Mouse (Mus musculus) liver, embryonic 16.5 days (tissue): ENCODE data around the gene Cfdp1. TPM values are rescaled to one million over a fixed set of nuclear protein-coding genes. Genes with fewer than 3 reads are reported as not detected.

Experiments used
- ATAC-seq: fragments of 200-750 bp; cut with Nextera tagmentation; 2 replicates; pipeline ENCODE4 v1.8.0; 2017; ENCODE audit warnings: low read depth, mild to moderate bottlenecking, moderate number of reproducible peaks, moderate library complexity
- H3K27ac ChIP-seq: fragments of 300-500 bp; sonication (generic); 2 replicates; pipeline ENCODE4 v1.5.1; 2014; ENCODE audit warnings: mild to moderate bottlenecking, low read length
- H3K27me3 ChIP-seq: fragments of 300-500 bp; sonication (generic); 2 replicates; pipeline ENCODE4 v1.6.1; 2014; ENCODE audit warnings: low read depth, low read length, mixed read lengths; ENCODE audit not compliant: control insufficient read depth, insufficient read depth
- H3K36me3 ChIP-seq: fragments of 300-500 bp; sonication (generic); 2 replicates; pipeline ENCODE4 v1.6.1; 2014; ENCODE audit warnings: mild to moderate bottlenecking; ENCODE audit not compliant: control insufficient read depth, insufficient read depth
- H3K4me1 ChIP-seq: fragments of 300-500 bp; sonication (generic); 2 replicates; pipeline ENCODE4 v1.6.1; 2014; ENCODE audit warnings: low read depth, low read length, mixed read lengths; ENCODE audit not compliant: control insufficient read depth
- H3K4me2 ChIP-seq: fragments of 300-500 bp; sonication (generic); 2 replicates; pipeline ENCODE4 v1.6.1; 2014; ENCODE audit warnings: low read depth, low read length, mixed read lengths
- H3K4me3 ChIP-seq: fragments of 300-500 bp; sonication (generic); 2 replicates; pipeline ENCODE4 v1.5.1; 2014; ENCODE audit warnings: low read depth, mild to moderate bottlenecking, low read length
- H3K9ac ChIP-seq: fragments of 300-500 bp; sonication (generic); 2 replicates; pipeline ENCODE4 v1.6.1; 2014; ENCODE audit warnings: low read depth, low read length
- H3K9me3 ChIP-seq: fragments of 300-500 bp; sonication (generic); replicated peaks from 2 replicates; pipeline ENCODE4 v1.6.1; 2016; ENCODE audit warnings: low read length; ENCODE audit not compliant: control insufficient read depth
- WGBS: fragments of 180-500 bp; shearing (Covaris S2); extraction: QIAGEN DNeasy Blood & Tissue Kit; methylation state at CpG from one replicate; pipeline ENCODE4 v1.1.7; 2014; ENCODE audit not compliant: insufficient replicate concordance; 5-methylcytosine and 5-hydroxymethylcytosine counted together
- polyA plus RNA-seq: library from polyadenylated mRNA; unstranded; fragments of >200 nt; fragmentation: Nextera tagmentation; extraction: Ambion mirVana; gene quantifications from 2 replicates; pipeline ENCODE4 v1.2.1, GENCODE M21; 2015

The Cfdp1 gene
- polyA plus RNA-seq, result 63.2 and 67.8 TPM in 2 replicates

- Histone ChIP-seq H3K27ac (peak within 1 kb of the TSS; percentile 5; the same call in 1 of the 2 replicates), H3K27me3 (no peaks in the 10 kb centered on the region), H3K4me3 (peak within 1 kb of the TSS; percentile 86), H3K9me3 (no peaks in the 10 kb centered on the region), H3K4me2 (peak within 1 kb of the TSS; percentile 96), H3K36me3 (no peaks in the 10 kb centered on the region), H3K4me1 (peaks cover 16% of the 10 kb centered on the region), H3K9ac (peak within 1 kb of the TSS; percentile 80)
- under 1% methylated on average over 53 of the region's 53 CpGs for WGBS
- peak; percentile 100 for ATAC-seq
Measured at GRCm38 (mm10) chr8:111853861-111854501, at the start of gene Cfdp1. Gene Cfdp1 (minus strand): TSS chr8:111854291.

- 44% methylated on average over 5 of the region's 5 CpGs for WGBS
- no peak overlapping the region for H3K9ac ChIP-seq
- H3K4me3 ChIP-seq, result no peak overlapping the region
Measured at GRCm38 (mm10) chr8:111902080-111902479, 48.0 kb upstream of the Cfdp1 start.

GRCm38 (mm10) chr8:111898586-111898985 is 44.5 kb upstream of the Cfdp1 start:
- H3K4me3 ChIP-seq, result no peak overlapping the region
- no peak overlapping the region for H3K4me2 ChIP-seq
- H3K36me3 ChIP-seq, result no peaks in the 10 kb centered on the region
- no peak overlapping the region for H3K27ac ChIP-seq
- no peaks in the 10 kb centered on the region for H3K4me1 ChIP-seq
- WGBS, result 40% methylated on average over 10 of the region's 10 CpGs
- H3K9me3 ChIP-seq, result no peaks in the 10 kb centered on the region
- no peak overlapping the region for H3K9ac ChIP-seq
- ATAC-seq, result no peak
- 0 out of 2 replicates have a peak, but pooled peaks cover 3% of the 10 kb centered on the region for H3K27me3 ChIP-seq

More at GRCm38 (mm10) chr8:111902080-111902479, 48.0 kb upstream of the Cfdp1 start:
- no peak for ATAC-seq
- H3K4me2 ChIP-seq, result no peak overlapping the region
- H3K36me3 ChIP-seq, result no peaks in the 10 kb centered on the region
- no peak overlapping the region for H3K27ac ChIP-seq
- no peaks in the 10 kb centered on the region for H3K4me1 ChIP-seq
- no peaks in the 10 kb centered on the region for H3K27me3 ChIP-seq
- no peaks in the 10 kb centered on the region for H3K9me3 ChIP-seq

GRCm38 (mm10) chr8:111894955-111895354 is 40.9 kb upstream of the Cfdp1 start:
- Histone ChIP-seq H3K9me3 (no peaks in the 10 kb centered on the region), H3K4me2 (no peak overlapping the region), H3K9ac (no peak overlapping the region), H3K4me3 (no peak overlapping the region), H3K27me3 (peaks cover 15% of the 10 kb centered on the region), H3K27ac (no peak overlapping the region), H3K36me3 (no peaks in the 10 kb centered on the region), H3K4me1 (no peaks in the 10 kb centered on the region)
- ATAC-seq, result no peak
- 77% methylated on average over 7 of the region's 7 CpGs for WGBS

GRCm38 (mm10) chr8:111892615-111893014 is 38.5 kb upstream of the Cfdp1 start:
- H3K9me3 ChIP-seq, result no peaks in the 10 kb centered on the region
- no peaks in the 10 kb centered on the region for H3K36me3 ChIP-seq
- H3K4me1 ChIP-seq, result peaks cover 7% of the 10 kb centered on the region
- no peak overlapping the region for H3K4me3 ChIP-seq
- WGBS, result 23% methylated on average over 5 of the region's 5 CpGs
- no peak overlapping the region for H3K9ac ChIP-seq
- H3K27me3 ChIP-seq, result peaks cover 27% of the 10 kb centered on the region
- H3K27ac ChIP-seq, result no peak overlapping the region
- no peak overlapping the region for H3K4me2 ChIP-seq
- ATAC-seq, result no peak

- ATAC-seq, result no peak
- Histone ChIP-seq H3K4me3 (no peak overlapping the region), H3K4me1 (peaks cover 8% of the 10 kb centered on the region), H3K27me3 (peaks cover 27% of the 10 kb centered on the region), H3K36me3 (no peaks in the 10 kb centered on the region), H3K9me3 (no peaks in the 10 kb centered on the region), H3K4me2 (no peak overlapping the region), H3K27ac (no peak overlapping the region), H3K9ac (no peak overlapping the region)
- WGBS, result 16% methylated on average over 8 of the region's 8 CpGs
Measured at GRCm38 (mm10) chr8:111891983-111892382, 37.9 kb upstream of the Cfdp1 start.

- Histone ChIP-seq H3K27me3 (peaks cover 24% of the 10 kb centered on the region), H3K36me3 (no peaks in the 10 kb centered on the region), H3K4me2 (no peak overlapping the region), H3K4me1 (peaks cover 8% of the 10 kb centered on the region), H3K9ac (no peak overlapping the region), H3K9me3 (no peaks in the 10 kb centered on the region), H3K4me3 (no peak overlapping the region), H3K27ac (no peak overlapping the region)
- 54% methylated on average over 6 of the region's 6 CpGs for WGBS
- no peak for ATAC-seq
Measured at GRCm38 (mm10) chr8:111890911-111891303, 36.8 kb upstream of the Cfdp1 start.

- H3K4me1 ChIP-seq, result peaks cover 8% of the 10 kb centered on the region
- H3K27me3 ChIP-seq, result peaks cover 24% of the 10 kb centered on the region
- no peak for ATAC-seq
- no peak overlapping the region for H3K4me2 ChIP-seq
- H3K27ac ChIP-seq, result no peak overlapping the region
- no peaks in the 10 kb centered on the region for H3K36me3 ChIP-seq
- H3K9ac ChIP-seq, result no peak overlapping the region
- WGBS, result 14% methylated on average over 86 of the region's 86 CpGs
- no peaks in the 10 kb centered on the region for H3K9me3 ChIP-seq
- H3K4me3 ChIP-seq, result no peak overlapping the region
Measured at GRCm38 (mm10) chr8:111889931-111890910, 36.1 kb upstream of the Cfdp1 start.
